Mouse (Mus musculus) 416B (cell line): ENCODE measurements at regions not wholly inside any gene's neighbourhood (a gene's known extent, or its start where the extent isn't known, plus 50 kb on each side); places are given as distances from the start of the nearest gene placed in this dataset.

Experiments
- DNase-seq: peaks from one replicate; pipeline ENCODE4 v3.0.0; 2011; ENCODE audit warnings: low read depth

DNA sequence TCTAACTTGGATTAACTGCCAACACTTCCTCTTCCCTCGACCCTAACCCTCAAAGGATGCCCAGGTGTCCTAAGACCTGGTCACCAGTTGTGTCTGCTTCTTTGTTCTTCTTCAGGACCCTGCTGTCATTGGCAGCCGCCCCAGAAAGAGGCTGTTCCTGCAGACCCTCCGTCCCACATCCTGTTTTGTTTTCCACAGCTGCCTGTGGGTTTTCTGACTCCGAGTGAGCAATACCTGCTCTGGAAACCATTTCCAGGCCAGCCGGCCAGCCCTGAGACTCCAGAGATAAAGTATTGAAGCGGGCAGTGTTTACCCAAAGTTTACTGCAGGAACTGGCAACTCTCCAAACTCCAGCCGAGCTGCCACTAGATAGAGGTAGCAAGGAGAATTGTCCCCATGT is 337.2 kb upstream of the Noct start:
- no peak for DNase-seq

DNA sequence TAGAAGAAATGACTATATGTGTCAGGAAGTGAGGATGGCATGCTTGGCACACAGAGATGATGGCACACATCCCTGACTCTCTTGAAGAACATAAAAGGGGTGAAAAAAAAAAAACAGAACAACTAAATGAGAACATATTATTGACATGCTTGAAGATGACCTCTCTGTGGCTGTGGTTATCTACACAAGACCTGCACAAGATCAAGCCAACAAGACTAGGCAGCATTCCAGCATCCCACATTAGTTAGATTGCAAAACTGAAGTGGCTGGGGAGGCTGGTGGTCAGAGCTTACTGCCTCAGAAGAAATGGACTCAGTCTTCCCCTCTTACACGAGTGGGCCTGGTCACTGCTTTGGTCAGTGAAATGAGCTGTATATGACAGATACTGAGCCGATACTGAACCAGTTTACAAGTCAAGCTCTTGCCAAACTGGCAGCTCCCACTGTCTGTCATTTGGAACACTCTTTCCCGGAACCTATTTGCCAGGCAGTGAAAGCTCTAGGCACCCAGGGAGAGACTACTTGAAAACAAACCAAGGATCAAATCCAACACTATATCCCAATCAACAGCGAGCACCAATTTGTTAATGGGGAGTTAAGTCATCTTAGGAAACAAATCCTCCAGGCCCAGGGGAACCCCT is 335.6 kb upstream of the Noct start:
- no peak for DNase-seq

GRCm38 (mm10) chr3:50890537-50890936 is 333.7 kb upstream of the Noct start:
- DNase-seq: no peak

DNA sequence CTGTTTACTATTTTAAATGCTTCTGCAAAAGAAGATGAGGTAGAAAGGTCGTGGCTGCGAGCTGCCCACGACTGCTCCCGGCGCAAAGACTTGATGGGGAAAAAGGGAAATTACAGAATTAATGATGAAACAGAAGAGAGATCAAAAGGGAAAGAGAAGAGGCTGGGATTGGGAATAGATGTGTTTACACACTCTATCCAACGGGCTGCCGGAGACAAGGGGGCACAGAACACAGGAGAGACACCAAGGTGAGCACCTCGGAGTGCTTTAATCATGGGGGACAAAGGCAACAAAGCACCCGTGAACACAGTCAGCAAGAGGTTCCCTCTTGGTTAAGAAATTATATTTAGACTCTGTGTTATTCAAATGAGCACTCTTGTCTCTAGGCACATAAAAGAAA is 326.1 kb upstream of the Noct start:
- DNase-seq: no peak

DNA sequence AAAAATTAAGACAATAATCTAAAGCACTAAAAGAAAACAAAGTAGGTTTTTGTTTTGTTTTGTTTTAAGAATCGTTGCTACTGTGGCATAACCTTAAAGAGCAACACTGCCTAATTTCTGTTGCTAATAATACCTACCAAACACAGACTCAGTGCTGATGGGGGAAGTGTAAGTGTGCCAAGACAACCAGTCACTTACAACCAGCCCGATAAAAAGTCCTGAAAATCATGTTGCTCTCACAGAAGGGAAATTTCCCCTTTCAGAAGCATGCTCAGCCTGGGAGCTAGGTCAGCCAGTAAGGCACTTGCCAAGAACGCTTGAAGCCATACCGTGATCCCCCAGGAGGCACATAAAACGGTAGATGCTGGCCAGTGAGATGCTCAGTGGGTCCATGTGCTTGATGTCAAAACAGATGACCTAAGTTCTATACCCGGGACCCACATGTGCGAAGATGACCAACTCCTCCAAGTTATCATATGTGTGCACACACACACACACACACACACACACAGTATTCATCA is 324.4 kb upstream of the Noct start:
- no peak for DNase-seq

- DNase-seq: no peak
Measured at GRCm38 (mm10) chr3:50900566-50900965, 323.7 kb upstream of the Noct start.

GRCm38 (mm10) chr3:50901321-50901720 is 322.9 kb upstream of the Noct start:
- no peak for DNase-seq

- peak; percentile 8 for DNase-seq
Measured at GRCm38 (mm10) chr3:50902933-50903332, 321.3 kb upstream of the Noct start.

GRCm38 (mm10) chr3:50904716-50905116 is 319.5 kb upstream of the Noct start:
- no peak for DNase-seq

GRCm38 (mm10) chr3:50905274-50905992 is 318.8 kb upstream of the Noct start:
- no peak for DNase-seq

GRCm38 (mm10) chr3:50905993-50906831 is 318.0 kb upstream of the Noct start:
- DNase-seq: peak; percentile 83

GRCm38 (mm10) chr3:50912980-50913518 is 311.2 kb upstream of the Noct start:
- DNase-seq: no peak

DNA sequence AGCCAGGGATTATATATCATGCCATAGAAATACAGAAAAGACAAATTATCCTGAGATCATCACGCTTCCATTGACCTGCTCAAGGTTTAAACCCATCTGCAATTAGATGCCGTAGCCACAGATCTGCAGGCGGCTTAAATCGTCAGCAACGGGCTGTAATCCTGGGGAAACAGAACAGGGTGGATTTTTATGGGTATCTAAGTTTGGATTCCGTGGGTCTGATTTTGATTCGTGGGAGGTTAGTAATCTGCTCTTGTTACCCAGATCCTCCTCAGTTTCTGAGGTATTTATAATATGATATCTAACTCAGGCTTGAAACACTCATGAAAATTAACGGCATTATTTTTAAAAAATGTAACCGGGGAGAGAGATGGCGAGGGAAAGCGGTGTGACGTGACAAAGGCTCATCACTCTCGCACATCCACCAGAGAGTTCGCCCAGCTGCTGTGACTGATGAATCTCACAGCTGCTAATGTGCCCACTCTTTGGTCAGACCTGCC is 309.3 kb upstream of the Noct start:
- no peak for DNase-seq

GRCm38 (mm10) chr3:50916305-50916854 is 307.9 kb upstream of the Noct start:
- no peak for DNase-seq

GRCm38 (mm10) chr3:50922347-50922746 is 301.9 kb upstream of the Noct start:
- no peak for DNase-seq

DNA sequence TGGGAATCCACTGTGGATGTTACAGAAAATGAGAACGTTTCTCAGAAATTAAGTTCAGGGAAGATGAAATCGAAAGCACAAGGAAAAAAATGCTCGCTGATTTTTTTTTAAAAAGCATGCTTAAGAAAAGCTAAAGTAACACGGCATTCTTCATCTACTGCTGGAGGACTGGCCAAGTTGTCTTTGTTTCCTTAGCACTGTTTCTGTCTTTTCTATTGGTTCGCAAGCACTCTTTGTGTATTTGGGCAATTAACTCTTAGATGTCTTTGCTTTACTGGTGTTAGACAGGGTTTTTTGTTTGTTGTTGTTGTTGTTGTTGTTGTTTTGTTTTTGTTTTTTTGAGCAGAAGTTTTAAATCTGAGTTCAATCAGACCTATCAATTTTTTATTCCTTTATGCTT is 301.4 kb upstream of the Noct start:
- DNase-seq: no peak

DNA sequence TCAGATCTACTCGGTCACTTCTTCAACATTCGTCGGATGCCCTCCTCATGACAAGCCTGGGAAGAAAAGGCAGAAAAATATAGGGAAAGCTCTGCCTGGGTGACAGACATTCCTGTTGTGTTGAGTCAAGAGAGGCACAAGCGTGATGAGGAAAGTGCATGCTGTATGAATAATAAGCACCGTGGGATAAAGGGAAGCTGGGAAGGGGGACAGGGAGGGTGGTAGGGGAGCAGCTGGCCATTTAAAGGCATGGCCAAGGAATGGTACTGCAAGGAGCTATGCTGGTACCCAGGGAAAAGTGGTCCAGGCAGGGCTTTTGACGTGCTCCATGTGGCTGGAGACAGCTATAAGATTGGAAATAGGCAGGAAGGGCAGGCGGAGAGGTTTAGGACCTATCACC is 300.9 kb upstream of the Noct start:
- DNase-seq: no peak

DNA sequence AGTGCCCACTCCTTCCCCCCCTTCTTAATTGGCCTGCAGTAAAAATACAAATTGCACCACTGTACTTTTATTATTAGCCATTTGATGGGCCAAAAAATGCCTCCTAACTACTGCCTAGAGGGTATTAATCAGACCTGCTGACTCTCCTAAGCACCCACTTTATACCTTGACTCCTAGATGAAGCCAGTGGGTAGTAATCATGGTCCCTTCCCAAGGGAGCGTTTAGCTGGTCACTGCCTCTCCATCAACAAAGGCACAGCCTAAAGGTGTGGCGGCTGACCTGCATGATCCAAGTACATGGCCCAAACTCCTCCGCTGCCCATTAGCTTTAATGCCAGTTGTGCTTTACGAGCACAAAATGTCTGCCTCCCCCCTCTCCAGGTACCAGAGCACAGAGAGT is 296.9 kb upstream of the Noct start:
- no peak for DNase-seq

GRCm38 (mm10) chr3:50929013-50929412 is 295.2 kb upstream of the Noct start:
- DNase-seq: no peak

DNA sequence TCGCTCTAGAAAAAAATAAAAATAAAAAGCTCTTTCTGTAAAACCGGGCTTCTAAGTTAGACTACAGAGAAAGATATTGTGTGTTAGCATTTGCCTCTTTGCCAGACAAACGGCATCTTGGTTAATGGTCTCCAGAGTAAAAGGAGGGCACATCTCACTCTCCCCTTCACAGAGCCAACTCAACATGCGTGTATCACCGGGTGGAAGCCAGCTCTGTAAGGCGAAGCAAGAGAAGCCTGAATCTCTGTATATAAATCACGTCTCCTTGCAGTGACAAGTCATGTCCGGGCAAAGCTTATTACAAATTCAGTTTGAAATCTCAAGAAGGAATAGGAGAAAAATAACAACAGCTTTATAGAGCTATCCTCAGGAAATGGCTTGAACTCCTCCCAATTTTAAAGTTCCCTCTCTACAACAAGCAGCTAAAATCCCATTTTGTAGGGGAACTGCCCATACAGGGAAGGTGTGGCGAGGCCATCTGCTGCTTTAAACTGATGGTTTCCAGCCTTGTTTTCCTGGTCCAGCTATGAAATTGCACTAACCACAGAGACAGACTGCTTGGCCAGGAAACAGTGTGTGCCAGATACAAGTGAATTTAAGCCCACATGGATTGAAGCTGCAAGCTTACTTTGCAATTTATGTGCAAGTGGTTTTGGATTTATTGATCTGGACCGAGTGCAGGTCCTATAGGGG is 291.7 kb upstream of the Noct start:
- no peak for DNase-seq

DNA sequence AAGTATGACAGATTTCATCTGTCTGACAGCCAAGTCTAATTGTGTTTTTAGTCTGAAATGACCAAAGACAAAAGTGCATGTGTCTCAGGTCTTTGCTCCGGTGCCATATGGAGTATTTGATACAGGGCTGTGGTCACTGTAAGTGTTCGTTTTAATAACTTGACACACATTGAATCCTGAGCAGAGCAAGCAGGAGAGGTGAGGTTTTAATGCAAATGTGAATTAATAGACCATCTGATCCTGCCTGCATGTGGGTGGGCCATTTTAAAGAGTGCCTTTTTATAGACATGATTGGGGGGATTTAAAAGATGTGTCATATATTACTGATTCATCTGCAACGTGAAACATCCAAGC is 291.2 kb upstream of the Noct start:
- DNase-seq: no peak

- DNase-seq: peak; percentile 1
Measured at GRCm38 (mm10) chr3:50939602-50940001, 284.6 kb upstream of the Noct start.
